Mouse (Mus musculus) midbrain, embryonic 10.5 days (tissue): ENCODE data around the gene Mid1. TPM values are rescaled to one million over a fixed set of nuclear protein-coding genes. Genes with fewer than 3 reads are reported as not detected.
"Not testable (repeated sequence)": the region's sequence is repeated elsewhere in the genome, so short reads cannot be mapped to it uniquely, and the experiment has no call there.

ENCODE experiments used
- DNase-seq: peaks from one replicate; pipeline ENCODE4 v3.0.0-alpha.2; 2017; ENCODE audit warnings: low spot score
- H3K27ac ChIP-seq: fragments of 300-500 bp; sonication (generic); replicated peaks from 2 replicates; pipeline ENCODE4 v1.5.1; 2016; ENCODE audit warnings: mild to moderate bottlenecking
- H3K27me3 ChIP-seq: fragments of 300-500 bp; sonication (generic); 2 replicates; pipeline ENCODE4 v1.6.1; 2016; ENCODE audit warnings: low read depth, mild to moderate bottlenecking; ENCODE audit not compliant: poor library complexity, severe bottlenecking
- H3K36me3 ChIP-seq: fragments of 300-500 bp; sonication (generic); 2 replicates; pipeline ENCODE4 v1.6.1; 2016; ENCODE audit warnings: mild to moderate bottlenecking, moderate library complexity
- H3K4me1 ChIP-seq: fragments of 300-500 bp; sonication (generic); 2 replicates; pipeline ENCODE4 v1.6.1; 2016
- H3K4me3 ChIP-seq: fragments of 300-500 bp; sonication (generic); 2 replicates; pipeline ENCODE4 v1.5.1; 2016; ENCODE audit warnings: mild to moderate bottlenecking, moderate library complexity
- H3K9me3 ChIP-seq: fragments of 300-500 bp; sonication (generic); replicated peaks from 2 replicates; pipeline ENCODE4 v1.6.1; 2016; ENCODE audit warnings: mild to moderate bottlenecking
- WGBS: fragments of 180-500 bp; shearing (Covaris S2); methylation state at CpG from one replicate; pipeline ENCODE4 v1.1.7; 2016; 5-methylcytosine and 5-hydroxymethylcytosine counted together
- polyA plus RNA-seq: library from polyadenylated mRNA; unstranded; fragments of >200 nt; fragmentation: Nextera tagmentation; extraction: Ambion mirVana; gene quantifications from 2 replicates; pipeline ENCODE4 v1.2.1, GENCODE M21; 2016

Mid1 gene
- polyA plus RNA-seq, 1 experiment from 2014 or later: 22.4 TPM

GRCm38 (mm10) chrX:170005695-170006297 lies 320.8 kb downstream of the Mid1 start:
- 40% methylated on average over 1 of the region's 1 CpGs for WGBS
- H3K27ac ChIP-seq: peak overlapping the region; percentile 65
- DNase-seq: peak; percentile 7

GRCm38 (mm10) chrX:170006694-170007247 lies 321.8 kb downstream of the Mid1 start:
- peaks cover 57% of the 10 kb centered on the region for H3K9me3 ChIP-seq
- not testable (repeated sequence) for H3K4me3 ChIP-seq
- DNase-seq: peak; percentile 58

More at GRCm38 (mm10) chrX:170005695-170006297, 320.8 kb downstream of the Mid1 start:
- not testable (repeated sequence) for H3K36me3 ChIP-seq, H3K4me3 ChIP-seq, H3K27me3 ChIP-seq
- peaks cover 39% of the 10 kb centered on the region for H3K4me1 ChIP-seq
- H3K9me3 ChIP-seq: peaks cover 55% of the 10 kb centered on the region

GRCm38 (mm10) chrX:170007375-170008178 lies 322.6 kb downstream of the Mid1 start:
- Histone ChIP-seq H3K27ac (peak overlapping the region; percentile 70), H3K9me3 (peaks cover 57% of the 10 kb centered on the region), H3K4me1 (peaks cover 37% of the 10 kb centered on the region), H3K36me3 (peaks cover 14% of the 10 kb centered on the region)
- 43% methylated on average over 2 of the region's 2 CpGs for WGBS
- DNase-seq: peak; percentile 47
- H3K4me3 ChIP-seq, H3K27me3 ChIP-seq: not testable (repeated sequence)

More at GRCm38 (mm10) chrX:170006694-170007247, 321.8 kb downstream of the Mid1 start:
- not testable (repeated sequence) for H3K27me3 ChIP-seq
- H3K36me3 ChIP-seq: peaks cover 14% of the 10 kb centered on the region
- peaks cover 37% of the 10 kb centered on the region for H3K4me1 ChIP-seq
- 47% methylated on average over 3 of the region's 3 CpGs for WGBS
- peak overlapping the region; percentile 84 for H3K27ac ChIP-seq

- Histone ChIP-seq H3K9me3 (peaks cover 57% of the 10 kb centered on the region), H3K27ac (peak overlapping the region; percentile 70), H3K36me3 (peaks cover 14% of the 10 kb centered on the region), H3K4me1 (peaks cover 37% of the 10 kb centered on the region)
- not testable (repeated sequence) for H3K4me3 ChIP-seq, H3K27me3 ChIP-seq
- DNase-seq: peak; percentile 37
Measured at GRCm38 (mm10) chrX:170008179-170008467, 323.1 kb downstream of the Mid1 start.

- Histone ChIP-seq H3K4me3 (peak overlapping the region; percentile 58), H3K9me3 (peaks cover 57% of the 10 kb centered on the region), H3K27ac (peak overlapping the region; percentile 70), H3K36me3 (peaks cover 14% of the 10 kb centered on the region), H3K4me1 (peaks cover 37% of the 10 kb centered on the region)
- not testable (repeated sequence) for H3K27me3 ChIP-seq
- peak; percentile 44 for DNase-seq
- WGBS: 47% methylated on average over 3 of the region's 3 CpGs
Measured at GRCm38 (mm10) chrX:170008584-170008983, 323.6 kb downstream of the Mid1 start.

- peak within 1 kb of the TSS; percentile 90 for H3K27ac ChIP-seq
- H3K4me3 ChIP-seq: peak within 1 kb of the TSS; percentile 58
- not testable (repeated sequence) for H3K27me3 ChIP-seq
- peak; percentile 93 for DNase-seq
- peaks cover 56% of the 10 kb centered on the region for H3K9me3 ChIP-seq
- WGBS: 83% methylated on average over 118 of the region's 118 CpGs
- H3K36me3 ChIP-seq: peaks cover 17% of the 10 kb centered on the region
- peaks cover 35% of the 10 kb centered on the region for H3K4me1 ChIP-seq
Measured at GRCm38 (mm10) chrX:170009016-170009750, 324.2 kb downstream of the Mid1 start, which contains the start of gene Gm21887. Gm21887 (plus strand) TSS chrX:170009659.

- Histone ChIP-seq H3K27ac (peak overlapping the region; percentile 90), H3K4me3 (peak overlapping the region; percentile 58), H3K9me3 (peaks cover 52% of the 10 kb centered on the region), H3K4me1 (peaks cover 32% of the 10 kb centered on the region), H3K36me3 (peaks cover 19% of the 10 kb centered on the region)
- WGBS: 56% methylated on average over 25 of the region's 25 CpGs
- H3K27me3 ChIP-seq: not testable (repeated sequence)
- DNase-seq: peak; percentile 96
Measured at GRCm38 (mm10) chrX:170009801-170010221, 324.8 kb downstream of the Mid1 start.

GRCm38 (mm10) chrX:170010581-170011528 lies 325.9 kb downstream of the Mid1 start:
- peaks cover 51% of the 10 kb centered on the region for H3K9me3 ChIP-seq
- H3K36me3 ChIP-seq: peaks cover 19% of the 10 kb centered on the region
- H3K4me3 ChIP-seq: peak overlapping the region; percentile 58
- H3K27ac ChIP-seq, H3K27me3 ChIP-seq: not testable (repeated sequence)
- 86% methylated on average over 97 of the region's 97 CpGs for WGBS
- DNase-seq: peak; percentile 68
- H3K4me1 ChIP-seq: peaks cover 27% of the 10 kb centered on the region

GRCm38 (mm10) chrX:170011529-170011879 lies 326.5 kb downstream of the Mid1 start:
- 84% methylated on average over 6 of the region's 10 CpGs for WGBS
- not testable (repeated sequence) for H3K27me3 ChIP-seq
- H3K9me3 ChIP-seq: peaks cover 54% of the 10 kb centered on the region

GRCm38 (mm10) chrX:170013421-170013820 lies 328.4 kb downstream of the Mid1 start:
- not testable (repeated sequence) for H3K27me3 ChIP-seq, DNase-seq, H3K27ac ChIP-seq, H3K4me3 ChIP-seq
- H3K9me3 ChIP-seq: peaks cover 44% of the 10 kb centered on the region
- H3K4me1 ChIP-seq: peaks cover 13% of the 10 kb centered on the region
- peaks cover 38% of the 10 kb centered on the region for H3K36me3 ChIP-seq
- 96% methylated on average over 8 of the region's 13 CpGs for WGBS

More at GRCm38 (mm10) chrX:170011529-170011879, 326.5 kb downstream of the Mid1 start:
- H3K4me1 ChIP-seq: peaks cover 27% of the 10 kb centered on the region
- H3K27ac ChIP-seq, H3K4me3 ChIP-seq, DNase-seq: not testable (repeated sequence)
- peaks cover 25% of the 10 kb centered on the region for H3K36me3 ChIP-seq

- H3K27me3 ChIP-seq, H3K4me1 ChIP-seq, H3K27ac ChIP-seq, DNase-seq, H3K4me3 ChIP-seq: not testable (repeated sequence)
- peaks cover 44% of the 10 kb centered on the region for H3K9me3 ChIP-seq
- 80% methylated on average over 7 of the region's 13 CpGs for WGBS
- H3K36me3 ChIP-seq: peaks cover 45% of the 10 kb centered on the region
Measured at GRCm38 (mm10) chrX:170014038-170014437, 329.0 kb downstream of the Mid1 start.
